Mouse (Mus musculus): ENCODE measurements around the gene Acd.

Gene Acd

GRCm38 (mm10) chr8:105700566-105700965 is 336 bp downstream of the Acd start:
- peak; percentile 66 to 77 for DNase-seq

DNA sequence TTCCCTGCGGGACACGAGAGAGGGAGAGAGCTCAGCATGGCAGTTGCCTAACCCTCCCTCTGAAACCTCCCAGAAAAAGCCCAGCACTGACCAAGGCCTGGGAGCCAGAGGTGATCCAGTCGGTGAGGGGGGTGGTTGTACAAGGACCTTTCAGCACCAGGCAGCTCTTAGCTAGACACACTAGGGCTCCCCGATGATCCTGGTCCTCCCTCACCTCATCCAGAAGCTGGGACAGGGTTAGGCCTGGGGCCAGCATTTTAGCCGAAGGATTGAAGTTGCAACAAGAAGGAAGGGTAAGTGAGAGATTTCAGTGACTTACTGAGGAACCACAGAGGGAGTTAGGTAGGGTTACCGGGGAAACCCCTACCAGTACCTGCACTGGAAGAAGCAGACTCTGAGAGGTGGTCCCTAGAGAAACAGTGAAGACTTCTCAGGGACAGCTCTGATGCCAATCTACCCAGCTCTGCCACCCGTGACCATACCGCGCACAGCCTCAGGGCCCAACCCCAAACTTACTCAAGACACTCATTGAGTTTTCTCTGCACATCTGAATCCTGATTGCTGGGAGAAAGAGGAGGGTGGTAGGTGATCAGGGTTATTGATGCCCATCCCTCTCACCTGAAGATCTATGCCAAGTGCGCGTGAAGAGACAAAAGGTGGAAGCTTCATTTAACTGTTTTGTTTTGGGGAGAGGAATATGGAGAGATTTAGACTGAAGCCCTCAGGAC is 1.2 kb downstream of the Acd start:
- no peak for DNase-seq

- no peak for DNase-seq
Observed at GRCm38 (mm10) chr8:105698734-105699133, 2.2 kb downstream of the Acd start.

DNA sequence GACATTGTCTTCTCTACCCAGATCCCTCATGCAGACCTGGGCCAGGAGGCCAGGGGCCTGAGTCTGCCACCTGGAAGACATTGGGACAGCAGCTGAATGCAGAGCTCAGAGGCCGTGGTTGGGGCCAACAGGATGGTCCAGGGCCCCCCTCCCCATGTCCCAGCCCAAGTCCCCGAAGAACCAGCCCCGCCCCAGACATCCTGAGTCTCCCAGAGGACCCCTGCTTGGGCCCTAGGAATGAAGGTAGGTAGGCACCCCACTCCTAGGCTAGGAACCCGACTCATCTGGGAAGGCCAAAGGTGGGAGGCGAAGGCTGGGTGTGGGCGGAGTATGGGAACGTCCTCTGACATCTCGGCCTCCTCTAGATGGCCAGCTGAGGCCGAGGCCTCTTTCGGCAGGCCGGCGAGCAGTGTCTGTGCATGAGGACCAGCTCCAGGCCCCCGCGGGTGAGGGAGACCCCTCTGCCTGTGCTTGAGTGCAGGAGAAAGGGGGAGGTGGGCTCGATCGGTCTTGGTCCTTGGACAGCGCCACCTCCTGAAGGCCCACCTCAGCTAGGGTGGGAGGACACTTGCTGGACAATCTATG is 3.6 kb downstream of the Acd start:
- no peak for DNase-seq

DNA sequence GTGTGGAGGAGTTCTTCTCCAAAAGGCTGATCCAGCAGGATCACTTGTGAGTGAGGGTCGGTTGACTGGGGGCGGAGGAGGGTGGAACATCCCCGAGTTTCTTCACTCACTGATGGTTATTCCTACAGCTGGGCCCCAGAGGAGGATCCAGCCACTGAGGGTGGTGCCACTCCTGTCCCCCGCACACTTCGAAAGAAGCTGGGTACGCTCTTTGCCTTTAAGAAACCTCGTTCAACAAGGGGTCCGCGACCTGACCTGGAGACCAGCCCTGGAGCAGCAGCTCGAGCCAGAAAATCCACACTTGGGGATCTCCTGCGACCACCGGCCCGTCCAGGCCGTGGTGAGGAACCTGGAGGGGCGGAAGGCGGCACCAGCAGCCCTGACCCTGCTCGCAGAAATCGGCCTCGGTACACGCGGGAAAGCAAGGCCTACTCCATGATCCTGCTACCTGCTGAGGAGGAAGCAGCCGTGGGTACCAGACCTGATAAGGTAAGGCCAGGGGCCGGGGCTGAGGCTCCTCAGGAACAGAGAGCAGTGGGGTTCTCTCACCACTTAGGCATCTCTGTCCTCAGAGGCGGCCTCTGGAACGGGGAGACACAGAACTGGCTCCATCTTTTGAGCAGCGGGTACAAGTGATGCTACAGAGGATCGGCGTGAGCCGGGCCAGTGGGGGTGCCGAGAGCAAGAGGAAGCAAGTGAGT is 5.7 kb downstream of the Acd start:
- no peak for DNase-seq

DNA sequence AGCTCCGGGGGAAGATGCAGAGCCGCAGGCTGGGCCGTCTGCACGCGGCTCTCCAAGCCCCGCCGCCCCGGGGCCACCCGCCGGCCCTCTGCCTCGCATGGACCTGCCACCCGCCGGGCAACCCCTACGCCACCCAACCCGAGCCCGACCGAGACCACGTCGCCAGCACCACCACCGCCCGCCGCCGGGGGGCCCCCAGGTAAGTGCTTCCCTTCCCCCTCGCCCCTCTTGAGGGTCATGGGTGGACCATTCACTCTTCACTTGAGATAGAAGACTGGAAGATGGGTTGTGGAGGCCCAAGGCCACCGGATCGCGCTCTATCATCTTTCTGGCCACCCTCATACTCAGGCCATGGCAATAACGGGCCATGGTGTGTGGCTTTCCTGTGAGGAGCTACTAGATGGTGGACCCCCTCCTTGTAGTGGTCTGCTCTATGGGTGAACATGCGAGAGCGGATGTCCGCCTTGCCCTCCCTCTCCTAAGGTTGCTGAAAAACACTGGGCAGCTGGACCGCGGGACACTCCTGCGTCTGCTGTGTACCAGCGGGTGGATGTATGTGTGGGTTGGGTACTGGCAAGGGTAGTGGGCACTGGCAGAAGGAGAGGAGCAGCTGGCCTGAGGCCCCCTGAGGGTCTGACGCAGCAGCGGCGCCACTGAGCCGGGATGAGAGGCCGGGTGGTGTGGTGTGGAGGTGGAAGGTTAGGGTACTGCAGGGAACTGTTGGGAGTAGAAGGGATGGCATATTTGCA is 6.7 kb downstream of the Acd start:
- peak in 1 of 2 experiments; percentile 35 for DNase-seq

GRCm38 (mm10) chr8:105693648-105694047 is 7.3 kb downstream of the Acd start:
- peak; percentile 86 for DNase-seq

GRCm38 (mm10) chr8:105692449-105693182 is 8.3 kb downstream of the Acd start:
- DNase-seq, result no peak

DNA sequence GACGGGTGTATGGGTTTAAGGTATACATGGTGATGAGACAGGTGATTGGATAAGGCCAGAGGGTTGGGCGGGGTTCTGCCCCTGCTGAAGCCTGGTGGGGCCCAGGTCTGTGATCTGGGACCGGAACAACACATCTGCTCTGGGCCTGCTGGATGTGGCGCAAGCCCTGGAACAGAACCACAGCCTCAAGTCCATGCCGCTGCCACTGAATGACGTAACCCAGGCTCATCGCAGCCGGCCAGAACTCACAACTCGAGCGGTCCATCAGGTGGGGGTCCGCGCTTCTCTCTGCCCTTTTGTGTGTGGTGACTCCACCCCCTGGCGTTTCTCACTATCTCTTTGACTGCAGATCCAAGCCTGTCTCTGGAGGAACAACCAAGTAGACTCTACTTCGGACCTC is 9.9 kb downstream of the Acd start:
- peak in 1 of 2 experiments; percentile 1 for DNase-seq

DNA sequence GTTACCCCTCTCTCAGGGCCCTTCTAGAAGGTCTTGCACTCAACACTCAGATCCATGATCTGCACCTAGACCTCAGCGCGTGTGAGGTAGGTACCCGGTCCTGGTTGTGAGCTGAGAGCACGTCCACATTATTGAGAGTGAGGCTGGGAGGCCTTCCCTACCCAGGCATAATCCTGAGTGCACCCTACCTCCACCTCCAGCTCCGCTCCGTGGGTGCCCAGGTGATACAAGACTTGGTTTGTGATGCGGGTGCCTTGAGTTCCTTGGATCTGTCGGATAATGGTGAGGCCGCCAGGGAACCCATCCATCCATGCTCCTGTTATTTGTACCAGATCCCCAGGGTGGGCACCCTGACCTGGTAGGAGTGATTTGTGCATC is 10.9 kb downstream of the Acd start:
- DNase-seq, result no peak

DNA sequence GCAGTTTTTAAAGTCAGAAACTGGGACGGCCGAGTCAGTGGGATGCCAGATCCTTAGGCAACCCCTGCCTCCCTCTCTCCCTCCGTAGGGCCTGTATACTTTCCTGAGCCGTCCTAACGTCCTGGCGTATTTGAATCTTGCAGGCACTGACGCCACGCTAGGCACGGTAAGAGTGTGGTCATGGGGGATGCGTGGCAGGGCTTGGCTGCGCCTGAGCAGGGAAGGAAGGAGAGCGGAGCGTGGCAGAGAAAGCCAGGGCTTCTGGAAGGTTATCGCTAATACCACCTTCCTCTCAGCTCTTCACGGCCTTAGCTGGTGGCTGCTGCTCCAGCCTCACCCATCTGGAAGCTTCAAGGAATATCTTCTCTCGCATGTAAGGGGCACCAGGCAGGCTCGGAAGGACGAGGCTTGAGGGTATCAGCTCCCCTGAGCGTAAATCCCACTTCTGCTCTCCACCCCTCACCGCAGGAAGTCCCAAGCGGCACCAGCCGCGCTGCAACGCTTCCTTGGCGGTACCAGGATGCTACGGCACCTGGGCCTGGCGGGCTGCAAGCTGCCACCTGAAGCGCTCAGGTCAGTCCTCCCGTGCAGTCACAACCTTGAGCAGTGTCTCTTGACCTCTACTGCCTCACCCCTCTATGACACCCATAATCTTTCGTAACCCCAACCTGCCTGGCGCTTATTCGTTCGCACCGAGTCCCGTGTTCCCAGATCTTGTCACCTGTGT is 11.5 kb downstream of the Acd start:
- DNase-seq, result no peak

DNA sequence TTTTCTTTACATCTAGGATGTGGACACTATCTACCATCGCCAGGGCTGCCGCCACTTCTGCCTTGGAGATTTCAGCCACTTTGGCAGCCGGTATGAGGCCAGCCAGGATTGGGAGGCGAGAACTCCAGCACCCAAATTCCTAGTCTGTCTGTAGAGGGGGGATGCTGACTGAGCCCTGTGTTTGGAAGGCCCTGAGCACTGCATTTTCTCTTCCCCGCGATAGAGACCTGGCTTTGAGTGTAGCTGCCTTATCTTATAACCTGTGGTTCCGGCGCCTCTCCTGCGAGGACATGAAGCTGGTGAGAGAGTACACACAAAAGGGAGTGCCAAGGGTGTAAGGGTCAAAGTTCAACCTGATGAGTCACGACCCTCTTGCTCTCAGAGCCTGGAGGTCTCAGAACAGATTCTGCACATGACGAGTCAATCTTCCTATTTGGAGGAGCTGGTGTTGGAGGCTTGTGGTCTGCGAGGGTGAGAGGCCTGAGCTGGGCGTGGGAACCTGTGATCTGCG is 12.6 kb downstream of the Acd start:
- no peak for DNase-seq

DNA sequence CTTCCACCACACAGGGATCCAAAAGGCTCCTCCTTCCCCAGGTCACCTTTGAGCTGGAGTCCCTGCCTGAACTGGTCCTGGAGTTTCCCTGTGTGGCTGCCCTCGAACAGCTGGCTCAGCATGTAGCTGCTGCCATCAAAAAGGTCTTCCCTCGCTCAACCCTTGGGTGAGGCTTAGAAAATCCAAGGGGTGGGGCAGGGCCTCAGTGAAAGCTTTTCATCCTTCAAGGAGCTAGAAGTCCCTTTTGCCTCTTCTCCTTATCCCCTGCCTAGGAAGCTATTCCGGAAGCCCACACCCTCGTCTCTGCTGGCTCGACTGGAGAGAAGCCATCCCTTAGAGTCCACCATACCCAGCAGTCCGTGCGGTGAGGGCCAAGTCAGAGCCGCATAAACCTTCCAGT is 13.4 kb downstream of the Acd start:
- DNase-seq, result no peak

- DNase-seq, result no peak
Observed at GRCm38 (mm10) chr8:105686551-105686950, 14.4 kb downstream of the Acd start.

- DNase-seq, result peak; percentile 84 to 86
Observed at GRCm38 (mm10) chr8:105685796-105686308, 15.1 kb downstream of the Acd start, which contains the start of gene Carmil2. Gene Carmil2 (plus strand): TSS chr8:105686274.

DNA sequence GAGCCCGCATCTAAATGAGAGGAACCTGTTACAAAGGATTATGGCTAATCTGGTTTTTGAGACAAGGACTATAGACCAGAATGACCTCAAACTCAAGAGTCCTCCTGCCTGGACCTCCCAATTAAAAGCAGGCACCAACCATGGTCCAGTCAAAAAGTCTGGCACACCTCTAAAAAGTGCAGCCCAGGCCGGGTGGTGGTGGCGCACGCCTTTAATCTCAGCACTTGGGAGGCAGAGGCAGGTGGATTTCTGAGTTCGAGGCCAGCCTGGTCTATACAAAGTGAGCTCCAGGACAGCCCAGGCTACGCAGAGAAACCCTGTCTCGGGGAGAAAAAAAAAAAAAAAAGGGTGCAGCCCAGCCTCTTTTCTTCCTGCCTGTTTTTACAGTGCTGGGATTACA is 15.6 kb downstream of the Acd start:
- no peak for DNase-seq

DNA sequence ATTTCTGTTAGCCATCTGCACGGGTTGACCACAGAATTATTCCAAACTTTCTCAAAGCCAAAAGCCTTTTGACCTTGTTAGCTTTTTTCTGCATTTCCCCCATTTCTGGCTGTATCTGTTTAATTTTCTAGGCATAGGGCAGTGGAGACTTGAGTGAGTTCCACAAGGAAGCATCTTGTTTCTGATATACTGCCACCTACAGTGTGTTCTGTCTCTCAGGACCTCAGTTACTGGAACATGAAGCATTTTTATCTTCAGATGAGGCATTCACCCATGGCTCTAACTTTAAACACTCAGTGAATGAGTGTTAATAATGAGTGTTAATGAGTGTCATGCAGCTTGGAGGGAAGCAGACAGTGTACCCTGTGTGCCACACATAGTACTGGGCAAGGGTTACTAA is 23.0 kb downstream of the Acd start:
- DNase-seq, result no peak

DNA sequence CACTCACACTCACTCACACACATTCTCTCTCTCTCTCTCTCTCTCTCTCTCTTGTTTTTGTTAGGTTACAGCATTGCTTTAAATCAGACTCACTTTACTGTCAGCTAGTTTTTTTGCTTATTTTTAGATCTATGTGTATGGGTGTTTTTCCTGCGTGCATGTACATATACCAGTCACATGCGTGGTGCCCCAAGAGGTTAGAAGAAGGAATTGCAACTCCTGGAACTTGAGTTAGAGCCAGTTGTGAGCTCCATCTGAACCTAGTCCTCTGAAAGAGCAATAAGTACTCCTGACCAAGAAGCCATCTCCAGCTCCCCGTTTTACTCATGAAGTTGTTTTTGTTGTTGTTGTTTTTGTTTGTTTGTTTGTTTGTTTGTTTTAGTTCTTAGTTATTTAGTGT is 39.7 kb downstream of the Acd start:
- peak; percentile 12 to 34 for DNase-seq

DNA sequence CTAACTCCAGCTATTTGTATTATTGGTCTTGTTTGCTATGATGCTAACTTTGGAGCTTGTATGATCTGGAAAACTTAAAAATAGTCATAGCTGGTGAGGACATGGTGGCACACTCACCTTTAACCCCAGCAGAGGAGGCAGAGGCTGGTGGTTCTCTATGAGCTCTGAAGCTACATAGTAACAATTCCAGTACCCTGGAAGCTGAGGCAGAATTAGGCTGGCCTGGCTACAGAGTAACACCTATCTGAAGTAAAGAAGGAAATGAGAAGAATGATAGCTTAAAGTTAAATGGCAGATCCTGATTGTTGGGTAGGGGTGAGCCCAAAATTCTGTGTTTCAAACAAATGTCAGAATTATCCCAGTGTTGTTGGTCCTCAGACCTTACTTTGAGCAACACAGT is 43.3 kb downstream of the Acd start:
- DNase-seq, result no peak

DNA sequence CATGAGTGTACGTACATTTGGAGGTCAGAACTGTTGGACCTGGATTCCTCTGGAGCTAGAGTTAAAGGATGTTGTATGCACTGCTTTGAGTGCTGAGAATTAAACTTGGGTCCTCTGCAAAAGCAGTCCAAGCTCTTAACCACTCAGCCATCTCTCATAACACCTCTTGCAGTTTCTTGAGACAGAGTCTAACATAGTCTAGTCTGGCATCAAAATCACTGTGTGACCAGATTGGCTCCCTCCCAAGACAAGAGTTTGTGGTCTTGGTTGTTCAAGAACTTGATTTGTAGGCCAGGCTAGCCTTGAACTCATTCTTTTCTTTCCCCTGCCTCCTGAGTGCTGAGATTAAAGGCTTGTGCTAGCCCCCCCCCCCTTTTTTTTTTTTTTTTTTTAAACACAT is 52.0 kb downstream of the Acd start:
- no peak for DNase-seq

Measured in kidney, postnatal 4 days (tissue).